Mouse (Mus musculus) forebrain, embryonic 12.5 days (tissue): ENCODE results near the gene Ntng2. TPM values are rescaled to one million over a fixed set of nuclear protein-coding genes. Genes with fewer than 3 reads are reported as not detected.
A peak's percentile ranks its signal among the peaks of the same experiment; 100 is the strongest.

Source experiments
- ATAC-seq: fragments of 200-750 bp; cut with Nextera tagmentation; 2 replicates; pipeline ENCODE4 v1.8.0; 2017; ENCODE audit warnings: moderate TSS enrichment; ENCODE audit not compliant: low FRiP score
- H3K27ac ChIP-seq: fragments of 300-500 bp; sonication (generic); 2 replicates; pipeline ENCODE4 v1.5.1; 2016; ENCODE audit warnings: mild to moderate bottlenecking
- H3K27me3 ChIP-seq: fragments of 300-500 bp; sonication (generic); 2 replicates; pipeline ENCODE4 v1.6.1; 2016; ENCODE audit warnings: mild to moderate bottlenecking
- H3K36me3 ChIP-seq: fragments of 300-500 bp; sonication (generic); replicated peaks from 2 replicates; pipeline ENCODE4 v1.6.1; 2016; ENCODE audit warnings: mild to moderate bottlenecking
- H3K4me1 ChIP-seq: fragments of 300-500 bp; sonication (generic); 2 replicates; pipeline ENCODE4 v1.6.1; 2016
- H3K4me2 ChIP-seq: fragments of 300-500 bp; sonication (generic); 2 replicates; pipeline ENCODE4 v1.6.1; 2016; ENCODE audit warnings: mild to moderate bottlenecking, moderate library complexity
- H3K4me3 ChIP-seq: fragments of 300-500 bp; sonication (generic); replicated peaks from 2 replicates; pipeline ENCODE4 v1.5.1; 2016; ENCODE audit warnings: mild to moderate bottlenecking
- H3K9ac ChIP-seq: fragments of 300-500 bp; sonication (generic); 2 replicates; pipeline ENCODE4 v1.6.1; 2016; ENCODE audit warnings: mild to moderate bottlenecking
- H3K9me3 ChIP-seq: fragments of 300-500 bp; sonication (generic); 2 replicates; pipeline ENCODE4 v1.6.1; 2016
- WGBS: fragments of 180-500 bp; shearing (Covaris S2); methylation state at CpG from one replicate; pipeline ENCODE4 v1.1.7; 2016; 5-methylcytosine and 5-hydroxymethylcytosine counted together
- polyA plus RNA-seq: library from polyadenylated mRNA; unstranded; fragments of >200 nt; fragmentation: Nextera tagmentation; extraction: Ambion mirVana; gene quantifications from 2 replicates; pipeline ENCODE4 v1.2.1, GENCODE M21; 2016

Ntng2 gene
- polyA plus RNA-seq, 1 experiment from 2014 or later: 3.8 TPM

DNA sequence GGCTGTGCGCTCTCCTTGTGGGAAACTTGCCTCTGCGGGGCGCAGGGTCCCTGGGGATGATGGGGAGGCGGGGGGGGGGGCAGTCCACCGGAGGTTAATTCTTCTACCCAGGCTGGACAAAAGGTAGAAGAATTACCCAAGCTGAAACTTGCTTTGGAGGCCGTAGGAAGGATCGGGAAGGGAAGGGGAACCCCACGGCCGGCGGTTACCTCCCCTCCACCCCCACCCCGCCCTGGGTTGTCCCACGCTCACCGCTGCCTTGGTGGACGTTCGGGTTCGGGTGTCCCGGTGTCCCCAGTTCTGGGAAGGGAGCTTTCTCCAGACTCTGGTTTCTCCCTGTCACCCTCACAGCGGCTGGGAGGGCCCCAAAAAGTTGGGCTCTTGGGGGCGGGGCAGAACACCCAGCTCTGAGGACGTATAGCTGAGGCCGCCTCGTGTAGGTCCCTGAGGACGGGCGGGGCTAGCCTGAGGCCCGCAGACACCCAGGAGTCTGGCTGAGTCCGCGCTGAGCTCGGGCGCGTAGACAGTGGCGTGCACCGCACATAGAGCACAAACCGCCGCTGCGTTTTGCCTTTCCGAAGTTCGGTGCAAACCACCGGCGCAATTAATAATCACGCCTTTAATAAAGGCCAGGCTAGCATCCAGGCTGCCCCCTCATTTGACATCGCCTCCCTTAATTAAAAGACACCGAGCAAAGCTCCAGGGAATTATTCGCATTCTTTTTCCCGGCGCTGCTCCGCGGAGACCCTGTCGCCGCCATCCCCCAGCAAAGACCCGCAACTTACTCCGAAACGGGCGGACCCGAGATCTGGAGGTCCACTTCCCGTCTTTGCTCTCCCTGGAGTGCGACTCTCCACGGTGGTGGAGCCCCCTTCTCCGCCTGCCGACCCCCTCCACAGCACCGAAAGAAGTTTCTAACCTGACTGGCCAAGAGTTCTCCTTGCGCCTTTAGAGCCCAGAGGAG lies 1.4 kb downstream of the Ntng2 start:
- Histone ChIP-seq H3K4me2 (peak overlapping the region; percentile 91), H3K27me3 (peaks cover 99% of the 10 kb centered on the region), H3K27ac (peak overlapping the region; percentile 51; the same call in 1 of the 2 replicates), H3K9me3 (no peaks in the 10 kb centered on the region), H3K4me1 (peaks cover 66% of the 10 kb centered on the region), H3K36me3 (no peaks in the 10 kb centered on the region), H3K4me3 (peak overlapping the region; percentile 66), H3K9ac (peak overlapping the region; percentile 74)
- no peak for ATAC-seq
- under 1% methylated on average over 61 of the region's 61 CpGs for WGBS

DNA sequence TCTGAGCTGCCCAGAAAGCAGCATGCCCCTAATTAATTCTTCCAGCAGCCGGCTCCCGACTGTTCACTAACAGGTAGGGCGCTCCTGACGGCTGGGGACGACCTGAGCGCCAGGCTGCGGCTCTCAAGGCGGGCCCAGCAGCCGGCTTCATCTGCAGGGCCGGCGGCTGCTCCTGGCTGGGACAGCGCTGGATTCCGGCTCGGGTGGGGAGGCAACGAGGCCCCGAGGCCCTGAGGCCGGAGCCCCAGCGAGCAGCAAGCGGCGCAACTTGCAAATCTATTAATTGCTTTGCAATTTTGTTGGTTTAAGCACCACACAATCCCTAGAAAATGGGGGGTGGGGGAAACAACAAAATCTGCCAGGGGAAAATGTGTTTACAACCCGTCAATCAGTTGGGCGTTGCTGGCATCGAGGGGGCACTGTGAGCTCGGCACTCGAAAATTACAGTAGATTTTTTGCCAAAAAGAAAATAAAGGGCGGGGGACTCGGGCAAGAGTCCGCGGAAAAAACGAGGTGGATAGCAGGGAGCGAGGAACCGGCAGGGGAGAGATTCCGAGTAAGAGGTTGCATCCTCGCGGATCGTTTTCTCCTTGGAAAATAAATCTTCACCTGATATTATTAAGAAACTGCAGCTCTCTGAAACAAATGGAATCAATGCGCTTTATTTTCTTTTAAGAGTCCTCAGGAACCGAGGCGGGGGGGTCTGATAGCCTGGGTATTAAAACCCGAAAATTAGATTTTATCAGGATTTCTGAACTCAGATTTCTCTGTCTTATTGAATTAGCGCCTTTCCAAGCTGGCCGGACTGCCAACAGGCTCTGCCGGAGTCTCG lies 2.3 kb downstream of the Ntng2 start:
- H3K9ac ChIP-seq: peak overlapping the region; percentile 74
- H3K9me3 ChIP-seq: no peaks in the 10 kb centered on the region
- no peaks in the 10 kb centered on the region for H3K36me3 ChIP-seq
- peak overlapping the region; percentile 91 for H3K4me2 ChIP-seq
- 0 out of 2 replicates have a peak overlapping the region, but pooled peaks have one; percentile 42 for H3K27ac ChIP-seq
- ATAC-seq: no peak
- peaks cover 63% of the 10 kb centered on the region for H3K4me1 ChIP-seq
- peak overlapping the region; percentile 66 for H3K4me3 ChIP-seq
- under 1% methylated on average over 44 of the region's 44 CpGs for WGBS
- peaks cover 96% of the 10 kb centered on the region for H3K27me3 ChIP-seq

DNA sequence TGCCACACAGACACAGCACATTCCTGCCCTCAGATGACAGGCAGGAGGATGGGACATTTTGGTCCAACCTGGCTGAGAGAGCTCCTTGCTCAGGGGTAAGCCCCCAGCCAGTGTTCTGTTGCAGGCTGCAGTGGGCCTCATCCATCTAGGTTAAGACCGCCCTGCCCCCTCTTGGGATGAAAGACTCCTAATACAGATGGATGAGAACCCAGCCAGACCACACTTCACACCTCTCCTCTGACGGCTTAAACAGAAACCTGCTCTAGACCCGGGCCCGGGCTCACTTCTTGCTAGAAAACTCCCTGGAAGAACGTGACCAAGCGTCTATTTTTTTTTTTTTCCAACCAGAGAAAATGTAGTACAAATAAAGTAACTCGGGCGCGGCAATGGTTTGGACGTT lies 3.0 kb downstream of the Ntng2 start:
- H3K27me3 ChIP-seq: peaks cover 94% of the 10 kb centered on the region
- peaks cover 61% of the 10 kb centered on the region for H3K4me1 ChIP-seq
- H3K9me3 ChIP-seq: no peaks in the 10 kb centered on the region
- H3K9ac ChIP-seq: peak overlapping the region; percentile 48; the same call in 1 of the 2 replicates
- H3K4me3 ChIP-seq: peak overlapping the region; percentile 66
- H3K36me3 ChIP-seq: no peaks in the 10 kb centered on the region
- H3K27ac ChIP-seq: 0 out of 2 replicates have a peak overlapping the region, but pooled peaks have one; percentile 46
- 3% methylated on average over 10 of the region's 10 CpGs for WGBS
- H3K4me2 ChIP-seq: peak overlapping the region; percentile 91
- ATAC-seq: no peak

DNA sequence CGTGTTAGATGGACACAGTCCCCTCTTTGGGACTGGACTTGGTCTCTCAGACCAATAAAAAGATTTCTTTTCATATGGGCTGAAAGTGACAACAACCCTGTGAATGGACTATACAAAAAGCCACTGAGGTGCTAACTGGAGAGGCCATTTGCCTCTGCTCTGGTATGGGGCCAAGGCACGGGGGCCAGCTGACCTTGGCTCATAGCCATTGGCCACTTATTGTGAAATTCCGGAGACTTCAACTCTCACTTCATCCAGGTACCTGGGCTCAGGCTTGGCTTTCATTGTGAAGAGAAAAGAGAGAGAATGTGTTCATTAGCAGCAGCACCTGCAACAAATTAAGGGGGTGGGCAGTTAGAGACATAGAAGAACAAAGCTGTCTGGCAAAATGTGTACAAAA lies 4.3 kb downstream of the Ntng2 start:
- 63% methylated on average over 3 of the region's 3 CpGs for WGBS
- no peak for ATAC-seq
- Histone ChIP-seq H3K4me2 (no peak overlapping the region), H3K9ac (no peak overlapping the region), H3K36me3 (no peaks in the 10 kb centered on the region), H3K9me3 (no peaks in the 10 kb centered on the region), H3K27ac (no peak overlapping the region), H3K4me1 (peaks cover 53% of the 10 kb centered on the region), H3K27me3 (peaks cover 81% of the 10 kb centered on the region), H3K4me3 (no peak overlapping the region)

DNA sequence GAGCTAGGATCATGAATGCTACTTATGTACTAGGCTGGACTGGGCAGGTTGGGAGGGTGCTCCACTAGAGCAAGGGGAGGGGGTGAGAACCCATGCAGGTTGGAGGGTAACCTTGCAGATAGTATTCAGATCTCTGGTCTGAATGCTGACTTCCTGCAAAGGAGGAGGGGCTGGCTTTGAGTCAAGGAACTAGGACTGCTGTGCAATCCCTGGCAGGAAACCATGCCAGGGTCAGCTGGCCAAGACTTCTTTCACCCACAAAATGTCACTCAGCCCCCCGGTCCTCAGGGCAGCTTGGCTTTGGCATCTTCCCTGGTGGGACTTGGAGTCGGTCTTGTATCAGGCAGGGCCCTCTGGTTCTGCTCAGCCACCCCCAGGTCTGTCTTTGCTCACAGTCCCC lies 5.4 kb downstream of the Ntng2 start:
- H3K9ac ChIP-seq: no peak overlapping the region
- 81% methylated on average over 2 of the region's 2 CpGs for WGBS
- no peak overlapping the region for H3K4me3 ChIP-seq
- no peaks in the 10 kb centered on the region for H3K36me3 ChIP-seq
- H3K27me3 ChIP-seq: peaks cover 70% of the 10 kb centered on the region
- no peak for ATAC-seq
- H3K4me1 ChIP-seq: peaks cover 42% of the 10 kb centered on the region
- H3K4me2 ChIP-seq: no peak overlapping the region
- no peak overlapping the region for H3K27ac ChIP-seq
- H3K9me3 ChIP-seq: no peaks in the 10 kb centered on the region

DNA sequence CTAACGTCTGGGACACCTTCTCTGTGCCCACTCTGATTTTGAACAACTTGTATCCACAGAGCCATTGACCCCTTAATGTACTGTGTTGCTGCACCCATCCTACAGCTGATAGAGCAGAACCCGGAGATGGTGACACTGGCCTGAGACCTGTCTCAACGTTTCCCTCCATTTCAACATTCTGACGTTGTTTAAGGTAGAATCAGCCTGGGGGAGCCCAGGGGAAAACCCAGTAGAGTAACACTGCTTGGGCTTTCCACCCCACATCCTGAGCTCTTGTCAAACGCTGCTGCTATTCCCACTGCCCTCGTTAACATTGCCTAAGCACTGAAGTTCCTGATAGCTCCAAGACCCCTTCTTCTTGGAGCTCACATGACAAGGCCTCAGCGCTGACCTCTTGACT lies 5.9 kb downstream of the Ntng2 start:
- Histone ChIP-seq H3K27me3 (peaks cover 65% of the 10 kb centered on the region), H3K36me3 (no peaks in the 10 kb centered on the region), H3K4me2 (no peak overlapping the region), H3K9me3 (no peaks in the 10 kb centered on the region), H3K9ac (no peak overlapping the region), H3K4me3 (no peak overlapping the region), H3K27ac (no peak overlapping the region), H3K4me1 (peaks cover 37% of the 10 kb centered on the region)
- no peak for ATAC-seq
- WGBS: 74% methylated on average over 7 of the region's 7 CpGs

DNA sequence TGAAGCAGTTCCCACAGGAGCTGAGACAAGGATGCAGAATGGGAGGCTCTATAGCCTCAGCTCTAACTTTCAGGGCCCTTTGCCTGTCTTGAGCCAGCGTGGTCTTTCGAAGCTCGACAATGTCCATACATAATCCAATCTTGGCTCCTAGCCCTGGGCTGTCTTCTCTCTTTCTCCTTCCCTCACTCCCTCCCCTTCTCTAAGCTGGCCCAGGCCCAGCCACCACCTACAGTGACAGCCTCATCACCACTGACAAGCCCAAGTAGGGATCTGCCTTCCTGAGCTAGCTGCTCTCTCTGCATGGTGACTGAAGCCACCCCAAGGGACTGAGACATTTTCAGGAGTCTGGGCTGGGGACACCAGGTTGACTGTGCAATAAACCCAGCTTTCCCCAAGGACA lies 6.5 kb downstream of the Ntng2 start:
- no peak overlapping the region for H3K4me3 ChIP-seq

DNA sequence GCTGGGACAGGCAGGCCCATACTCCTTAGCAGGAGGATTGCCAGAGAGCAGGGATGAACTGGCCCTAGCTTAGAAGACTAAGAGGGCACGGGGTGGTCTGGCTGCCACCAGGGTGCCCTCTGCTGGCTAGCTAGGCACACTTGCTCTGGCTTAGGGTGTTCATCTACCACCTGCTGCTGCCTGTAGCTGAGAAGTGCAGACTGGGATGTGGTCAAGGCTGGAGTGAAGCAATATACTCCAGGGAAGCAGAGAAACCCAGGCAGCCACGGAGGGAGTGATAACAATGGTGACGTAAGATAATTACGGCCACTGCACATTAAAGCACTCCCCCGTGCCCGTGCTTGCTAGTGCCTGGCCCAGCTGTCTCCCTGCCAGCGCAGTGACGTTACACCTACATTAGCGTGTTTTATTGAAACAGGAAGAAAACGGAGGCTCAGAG lies 7.4 kb downstream of the Ntng2 start:
- H3K9me3 ChIP-seq: no peaks in the 10 kb centered on the region
- no peak for ATAC-seq
- no peak overlapping the region for H3K27ac ChIP-seq
- peaks cover 56% of the 10 kb centered on the region for H3K27me3 ChIP-seq
- H3K36me3 ChIP-seq: no peaks in the 10 kb centered on the region
- H3K4me1 ChIP-seq: peaks cover 22% of the 10 kb centered on the region
- no peak overlapping the region for H3K9ac ChIP-seq
- H3K4me2 ChIP-seq: no peak overlapping the region
- WGBS: 42% methylated on average over 10 of the region's 10 CpGs
- no peak overlapping the region for H3K4me3 ChIP-seq

More for the DNA sequence above, 6.5 kb downstream of the Ntng2 start:
- WGBS: 69% methylated on average over 3 of the region's 3 CpGs
- Histone ChIP-seq H3K9ac (no peak overlapping the region), H3K4me1 (peaks cover 31% of the 10 kb centered on the region), H3K4me2 (no peak overlapping the region), H3K36me3 (no peaks in the 10 kb centered on the region), H3K9me3 (no peaks in the 10 kb centered on the region), H3K27ac (no peak overlapping the region), H3K27me3 (peaks cover 59% of the 10 kb centered on the region)
- no peak for ATAC-seq

DNA sequence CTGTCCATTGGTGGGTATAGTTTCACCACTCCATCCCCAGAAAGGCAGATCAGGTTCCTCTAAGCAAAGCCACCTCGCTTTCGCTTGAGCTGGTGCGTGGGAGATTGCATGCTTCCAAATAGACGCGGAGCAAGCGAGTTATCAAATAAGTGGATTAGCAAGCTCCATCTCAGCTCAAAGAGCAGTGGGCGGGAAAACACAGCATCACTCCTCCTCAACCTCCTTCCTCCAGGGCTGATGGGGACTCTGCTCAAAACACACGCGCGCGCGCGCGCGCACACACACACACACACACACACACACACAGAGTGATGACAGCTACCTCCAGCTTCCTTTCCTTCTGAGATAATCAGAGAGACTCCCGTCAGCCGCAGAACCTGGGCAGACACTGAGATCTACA lies 13.5 kb downstream of the Ntng2 start:
- Histone ChIP-seq H3K9ac (no peak overlapping the region), H3K27ac (no peak overlapping the region), H3K4me2 (no peak overlapping the region), H3K27me3 (peaks cover 17% of the 10 kb centered on the region; the same call in 1 of the 2 replicates), H3K36me3 (no peaks in the 10 kb centered on the region), H3K9me3 (no peaks in the 10 kb centered on the region), H3K4me1 (no peaks in the 10 kb centered on the region), H3K4me3 (no peak overlapping the region)
- 77% methylated on average over 17 of the region's 17 CpGs for WGBS
- no peak for ATAC-seq

DNA sequence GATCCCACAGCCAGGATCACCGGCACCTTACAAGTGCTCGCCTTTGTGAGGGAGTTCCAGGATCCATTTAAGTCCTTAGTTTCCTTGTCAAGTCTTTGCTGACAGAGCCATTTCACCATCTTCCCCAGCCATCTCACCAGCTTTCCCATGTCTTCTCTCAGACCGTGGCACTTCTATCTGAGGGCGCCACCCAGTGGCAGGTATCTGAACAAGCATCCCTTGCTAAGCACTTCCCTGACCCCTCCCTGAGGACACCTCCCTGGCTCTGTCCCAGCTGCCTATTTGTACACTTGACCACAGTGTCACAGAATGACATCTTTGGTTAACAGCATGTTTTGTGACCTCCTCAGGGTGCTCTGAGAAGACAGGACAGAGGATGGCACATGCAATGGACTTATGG lies 15.2 kb downstream of the Ntng2 start:
- no peaks in the 10 kb centered on the region for H3K36me3 ChIP-seq
- peaks cover 17% of the 10 kb centered on the region; the same call in 1 of the 2 replicates for H3K27me3 ChIP-seq
- WGBS: 25% methylated on average over 4 of the region's 4 CpGs
- no peaks in the 10 kb centered on the region for H3K4me1 ChIP-seq
- H3K9ac ChIP-seq: no peak overlapping the region
- no peak overlapping the region for H3K4me3 ChIP-seq
- H3K9me3 ChIP-seq: no peaks in the 10 kb centered on the region
- no peak overlapping the region for H3K27ac ChIP-seq
- no peak overlapping the region for H3K4me2 ChIP-seq
- ATAC-seq: no peak

DNA sequence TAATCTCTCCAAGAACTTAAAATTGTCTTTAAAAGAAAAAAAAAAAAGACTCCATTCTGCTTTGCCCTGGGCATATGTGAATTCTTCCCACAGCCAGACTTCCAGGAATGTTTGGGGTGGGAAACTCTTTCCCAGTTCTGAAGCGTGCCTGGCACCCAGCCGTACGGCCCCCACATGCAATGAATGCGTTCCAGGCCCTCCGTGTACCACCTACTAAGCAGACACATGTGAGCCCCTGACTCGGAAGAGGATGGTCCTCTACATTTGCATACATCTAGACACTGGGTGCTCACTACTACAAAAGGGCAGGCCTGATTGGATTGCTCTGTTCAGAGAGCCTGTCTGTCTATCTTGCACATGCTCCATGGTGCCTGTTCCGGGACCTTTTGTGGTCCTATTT lies 17.0 kb downstream of the Ntng2 start:
- H3K9me3 ChIP-seq: no peaks in the 10 kb centered on the region
- no peak overlapping the region for H3K9ac ChIP-seq
- no peak for ATAC-seq
- H3K27me3 ChIP-seq: peaks cover 15% of the 10 kb centered on the region; the same call in 1 of the 2 replicates
- WGBS: 84% methylated on average over 7 of the region's 7 CpGs
- H3K4me1 ChIP-seq: no peaks in the 10 kb centered on the region
- no peak overlapping the region for H3K27ac ChIP-seq
- H3K4me2 ChIP-seq: no peak overlapping the region
- H3K36me3 ChIP-seq: no peaks in the 10 kb centered on the region
- no peak overlapping the region for H3K4me3 ChIP-seq

DNA sequence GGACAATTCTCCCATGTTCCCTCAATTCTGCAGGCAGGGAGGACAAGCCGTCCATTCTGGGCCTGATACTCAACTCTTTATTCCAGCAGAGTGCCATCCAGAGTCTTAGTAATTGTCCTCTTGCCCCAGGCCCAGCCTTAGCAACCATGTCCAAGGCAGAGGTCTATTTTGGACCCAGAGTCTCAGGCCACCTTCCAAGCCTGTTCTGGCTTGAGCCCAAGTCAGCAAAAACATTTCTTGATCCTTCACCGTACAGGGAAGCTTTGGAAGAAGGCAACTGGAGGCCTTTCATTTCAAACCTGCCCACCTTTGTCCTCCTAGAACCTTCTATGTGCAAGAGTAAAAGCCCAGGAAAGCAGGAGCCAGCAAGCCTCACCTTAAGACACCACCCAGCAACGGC lies 17.8 kb downstream of the Ntng2 start:
- no peaks in the 10 kb centered on the region for H3K9me3 ChIP-seq
- H3K4me1 ChIP-seq: peaks cover 5% of the 10 kb centered on the region
- 86% methylated on average over 3 of the region's 3 CpGs for WGBS
- H3K27me3 ChIP-seq: 0 out of 2 replicates have a peak, but pooled peaks cover 7% of the 10 kb centered on the region
- H3K9ac ChIP-seq: no peak overlapping the region
- H3K4me2 ChIP-seq: no peak overlapping the region
- no peak overlapping the region for H3K4me3 ChIP-seq
- ATAC-seq: no peak
- no peaks in the 10 kb centered on the region for H3K36me3 ChIP-seq
- H3K27ac ChIP-seq: no peak overlapping the region
